8 mouse cellular contexts compared by ENCODE assay signal in genomic region chr8:46216838-46217237, GRCm38 (mm10). TPM values are rescaled to one million over a fixed set of nuclear protein-coding genes. Genes with fewer than 3 reads are reported as not detected.
DNase-seq lines count a peak whose midpoint lies in the region; ATAC-seq lines count a peak whose summit lies in the region.

No protein-coding gene starts in this region.

- H3K4me1 ChIP-seq in hindbrain, embryonic 15.5 days (replicated peaks), result peaks cover 13% of the 10 kb centered on the region

- no peaks in the 10 kb centered on the region for H3K9me3 ChIP-seq in hindbrain, embryonic 15.5 days

- peak; percentile 63 for DNase-seq in adrenal gland, postnatal 25 days
- DNase-seq in gastrocnemius, postnatal 10 days, result peak; percentile 70
- peak; percentile 41 to 55 for DNase-seq in left cerebral cortex, adult 18-20 months (ENCODE audit: low spot score in 2 of 2)
- peak; percentile 48 for DNase-seq in lung, postnatal 36 days
- peak; percentile 61 for DNase-seq in right cerebral cortex, postnatal 25 days
- DNase-seq in spleen, postnatal 4 days (ENCODE audit: low spot score in 2 of 2), result no peak

- peak; percentile 90 for ATAC-seq in common myeloid progenitor, adult 5-6 weeks (replicated peaks; ENCODE audit: low read depth, poor library complexity, severe bottlenecking)
- peak; percentile 87 for ATAC-seq in hindbrain, embryonic 15.5 days (ENCODE audit: low FRiP score, low read depth)

- under 1% methylated on average over 14 of the region's 14 CpGs for WGBS in hindbrain, embryonic 15.5 days

- peak overlapping the region; percentile 83 for H3K27ac ChIP-seq in hindbrain, embryonic 15.5 days (replicated peaks)

- H3K27me3 ChIP-seq in hindbrain, embryonic 15.5 days, result no peaks in the 10 kb centered on the region

- H3K4me2 ChIP-seq in hindbrain, embryonic 15.5 days, result peak overlapping the region; percentile 79

- H3K9ac ChIP-seq in hindbrain, embryonic 15.5 days, result peak overlapping the region; percentile 58

- H3K36me3 ChIP-seq in hindbrain, embryonic 15.5 days, result no peaks in the 10 kb centered on the region

- H3K4me3 ChIP-seq in hindbrain, embryonic 15.5 days, result peak overlapping the region; percentile 43

RNA-seq across cellular contexts. Expression of gene Slc25a4, which starts 5.8 kb away (rescaled TPM):
- 134 and 159 TPM in 2 replicates for total RNA-seq in adrenal gland, postnatal 25 days (2021)
- total RNA-seq in common myeloid progenitor, adult 5-6 weeks (2017), result 159 and 178 TPM in 2 replicates
- 1,000 to 10,000 TPM; 2,072 to 2,481 TPM for total RNA-seq in gastrocnemius, postnatal 10 days (2021)
- polyA plus RNA-seq in hindbrain, embryonic 15.5 days (2015; fragmentation: Nextera tagmentation; extraction: Ambion mirVana), result 920 and 933 TPM in 2 replicates
- total RNA-seq in left cerebral cortex, adult 18-20 months (2021), result 100 to 1,000 TPM; 560 to 596 TPM

Comparison
In these comparisons a context has a peak if more than half of its experiments do, and no peak if none do; other contexts are left out.
1. DNase-seq: peak in adrenal gland, postnatal 25 days (single experiment), gastrocnemius, postnatal 10 days (single experiment), left cerebral cortex, adult 18-20 months (2 of 2), lung, postnatal 36 days (single experiment) and right cerebral cortex, postnatal 25 days (single experiment); none in spleen, postnatal 4 days (0 of 2).